ENCODE assay signal across 9 mouse cellular contexts in genomic region chr5:65950679-65951512, GRCm38 (mm10). TPM values are rescaled to one million over a fixed set of nuclear protein-coding genes. Genes with fewer than 3 reads are reported as not detected.
A peak's percentile ranks its signal among the peaks of the same experiment; 100 is the strongest.
DNase-seq lines count a peak whose midpoint lies in the region; ATAC-seq lines count a peak whose summit lies in the region.
"Had no signal": no experiment of that assay in that cellular context is flagged by ENCODE, and none has a peak within 500 bp of the region (broad histone marks: within the 10 kb centered on the region; RNA-seq: fewer than 3 reads in every experiment).

No protein-coding gene starts in this region.

- intact Hi-C loops in left cerebral cortex, postnatal 4 days (cut with DNase I) = loop anchor here (5.0 kb wide), 1 partner anchor 189 kb away; the partner anchor contains the start of gene N4bp2

- H3K27ac ChIP-seq in hindbrain, embryonic 16.5 days (ENCODE audit: low read depth, low read length) = peak overlapping the region; percentile 86
- H3K27ac ChIP-seq in midbrain, embryonic 10.5 days (replicated peaks) = peak overlapping the region; percentile 96

- peak overlapping the region; percentile 44 for H3K4me2 ChIP-seq in hindbrain, embryonic 16.5 days (ENCODE audit: low read length)

- WGBS in hindbrain, embryonic 16.5 days = 38% methylated on average over 18 of the region's 18 CpGs
- WGBS in midbrain, embryonic 10.5 days = 56% methylated on average over 18 of the region's 18 CpGs

- no peaks in the 10 kb centered on the region for H3K9me3 ChIP-seq in hindbrain, embryonic 16.5 days (ENCODE audit: control insufficient read depth, low read length)
- H3K9me3 ChIP-seq in midbrain, embryonic 10.5 days (replicated peaks) = no peaks in the 10 kb centered on the region

- 0 out of 2 replicates have a peak overlapping the region, but pooled peaks have one; percentile 24 for H3K9ac ChIP-seq in hindbrain, embryonic 16.5 days (ENCODE audit: low read depth, low read length)

- H3K4me3 ChIP-seq in hindbrain, embryonic 16.5 days (ENCODE audit: low read length) = peak overlapping the region; percentile 3; the same call in 1 of the 2 replicates
- peak overlapping the region; percentile 38 for H3K4me3 ChIP-seq in midbrain, embryonic 10.5 days

- ATAC-seq in hindbrain, embryonic 16.5 days = peak; percentile 58
- ATAC-seq in erythroblast, adult 5-6 weeks (replicated peaks; ENCODE audit: low FRiP score, poor library complexity, severe bottlenecking) = no peak

- no peaks in the 10 kb centered on the region for H3K27me3 ChIP-seq in hindbrain, embryonic 16.5 days (replicated peaks; ENCODE audit: control insufficient read depth, insufficient read depth, low read length)
- H3K27me3 ChIP-seq in midbrain, embryonic 10.5 days (ENCODE audit: low read depth, poor library complexity, severe bottlenecking) = no peaks in the 10 kb centered on the region

- peak; percentile 21 for DNase-seq in left cerebral cortex, postnatal 4 days
- DNase-seq in left cerebral cortex, adult 9 months (ENCODE audit: low spot score in 2 of 2) = no peak
- DNase-seq in embryo, embryonic 11 days = peak; percentile 79
- peak; percentile 75 for DNase-seq in midbrain, embryonic 10.5 days (ENCODE audit: low spot score)
- peak; percentile 70 for DNase-seq in thymus, postnatal 14 days
- no peak for DNase-seq in cerebellum, adult 11-12 months

- H3K36me3 ChIP-seq in hindbrain, embryonic 16.5 days (ENCODE audit: control insufficient read depth, insufficient read depth, low read length) = no peaks in the 10 kb centered on the region
- no peaks in the 10 kb centered on the region for H3K36me3 ChIP-seq in midbrain, embryonic 10.5 days

- H3K4me1 ChIP-seq in hindbrain, embryonic 16.5 days (ENCODE audit: control insufficient read depth, insufficient read depth, low read depth, low read length) = peaks cover 24% of the 10 kb centered on the region
- peaks cover 36% of the 10 kb centered on the region for H3K4me1 ChIP-seq in midbrain, embryonic 10.5 days

RNA-seq across cellular contexts. Expression of gene Chrna9, which starts 16.2 kb away (rescaled TPM):
- total RNA-seq in left cerebral cortex, postnatal 4 days (2021) = not detected
- polyA plus RNA-seq in hindbrain, embryonic 16.5 days (2015; fragmentation: Nextera tagmentation; extraction: Ambion mirVana) = not detected in 2 replicates
- 0.10 TPM in 1 of 2 replicates, not detected in the other for polyA plus RNA-seq in midbrain, embryonic 10.5 days (2016; fragmentation: Nextera tagmentation; extraction: Ambion mirVana)
- not detected in 2 replicates for total RNA-seq in erythroblast, adult 5-6 weeks (2015; ENCODE audit: low replicate concordance)
- total RNA-seq in erythroblast, adult 5-6 weeks (2017; ENCODE audit: low replicate concordance) = not detected in 2 replicates
- total RNA-seq: layer of hippocampus, postnatal 14 days had no signal

RNA-seq across cellular contexts. Expression of gene 9130230L23Rik, which starts 53.2 kb away (rescaled TPM):
- not detected for total RNA-seq in left cerebral cortex, postnatal 4 days (2021)
- polyA plus RNA-seq in hindbrain, embryonic 16.5 days (2015; fragmentation: Nextera tagmentation; extraction: Ambion mirVana) = 0.12 and 0.14 TPM in 2 replicates
- not detected in 2 replicates for polyA plus RNA-seq in midbrain, embryonic 10.5 days (2016; fragmentation: Nextera tagmentation; extraction: Ambion mirVana)
- not detected in 2 replicates for total RNA-seq in erythroblast, adult 5-6 weeks (2015; ENCODE audit: low replicate concordance)
- total RNA-seq in erythroblast, adult 5-6 weeks (2017; ENCODE audit: low replicate concordance) = not detected in 2 replicates

Comparison
In these comparisons a context has a peak if more than half of its experiments do, and no peak if none do; other contexts are left out.
1. DNase-seq: peak in left cerebral cortex, postnatal 4 days (single experiment), embryo, embryonic 11 days (single experiment), midbrain, embryonic 10.5 days (single experiment) and thymus, postnatal 14 days (single experiment); none in left cerebral cortex, adult 9 months (0 of 2) and cerebellum, adult 11-12 months (single experiment).